In the genomic region with DNA sequence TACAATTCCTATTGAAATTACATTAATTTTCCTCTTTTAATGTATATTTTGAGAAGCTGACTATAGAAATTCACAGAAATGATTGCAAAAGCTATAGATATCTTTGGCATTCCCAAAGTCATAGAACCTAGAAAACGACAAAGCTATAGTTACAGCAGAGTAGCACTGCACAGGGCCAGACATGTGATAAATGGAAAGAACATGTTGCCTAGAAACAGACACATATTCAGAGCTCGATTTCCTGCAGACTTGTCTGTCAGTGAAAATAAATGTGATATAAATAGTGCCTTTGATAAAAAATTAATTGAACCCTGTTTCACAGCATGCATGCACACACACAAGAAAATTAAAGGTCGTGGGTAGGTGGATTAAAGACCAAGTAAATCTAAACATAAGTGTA, we compare ENCODE assay signal across 19 mouse cellular contexts.
DNase-seq lines count a peak whose midpoint lies in the region; ATAC-seq lines count a peak whose summit lies in the region.
"Had no signal": no experiment of that assay in that cellular context is flagged by ENCODE, and none has a peak within 500 bp of the region (broad histone marks: within the 10 kb centered on the region; RNA-seq: fewer than 3 reads in every experiment).

No protein-coding gene starts in this region.

- H3K27me3 ChIP-seq in forebrain, embryonic 14.5 days (replicated peaks; ENCODE audit: control insufficient read depth, insufficient read depth, low read length) = no peaks in the 10 kb centered on the region
- H3K27me3 ChIP-seq in forebrain, embryonic 10.5 days (ENCODE audit: poor library complexity, severe bottlenecking) = no peaks in the 10 kb centered on the region
- H3K27me3 ChIP-seq: liver, embryonic 13.5 days had no signal

- H3K4me2 ChIP-seq in forebrain, embryonic 14.5 days (ENCODE audit: low read length) = no peak overlapping the region
- H3K4me2 ChIP-seq: liver, embryonic 13.5 days had no signal

- no peak; the same call in 1 of the 2 replicates for ATAC-seq in forebrain, embryonic 14.5 days
- ATAC-seq: intestine, postnatal 0 days had no signal

- peak; percentile 25 for DNase-seq in forebrain, embryonic 14.5 days (ENCODE audit: low spot score)
- DNase-seq in forebrain, embryonic 10.5 days (ENCODE audit: extremely low spot score, low spot score) = no peak
- peak; percentile 32 for DNase-seq in layer of hippocampus, adult 9-11 months
- no peak for DNase-seq in layer of hippocampus, postnatal 25 days (ENCODE audit: extremely low spot score in 1 of 2, low spot score in 1 of 2)
- peak; percentile 6 for DNase-seq in right cerebral cortex, adult 18-20 months
- DNase-seq in right cerebral cortex, postnatal 4 days = no peak
- DNase-seq in telencephalon, adult 2 months (ENCODE audit: low read depth, low spot score) = peak; percentile 61
- no peak for DNase-seq in thymus, postnatal 10 days (ENCODE audit: low spot score in 2 of 2)
- DNase-seq: adrenal gland, postnatal 14 days; cerebellum, adult 9-10 months; gastrocnemius, postnatal 10 days; heart, postnatal 4 days; kidney, postnatal 25 days; liver, embryonic 13.5 days; lung, adult 2 months; lung, postnatal 14 days; thymus, adult 2 months had no signal

- 52% methylated on average over 3 of the region's 3 CpGs for WGBS in forebrain, embryonic 14.5 days
- 79% methylated on average over 3 of the region's 3 CpGs for WGBS in forebrain, embryonic 10.5 days

- H3K9ac ChIP-seq in forebrain, embryonic 14.5 days (ENCODE audit: low read length) = no peak overlapping the region
- H3K9ac ChIP-seq: liver, embryonic 13.5 days had no signal

- no peaks in the 10 kb centered on the region for H3K9me3 ChIP-seq in forebrain, embryonic 14.5 days (replicated peaks; ENCODE audit: control insufficient read depth, low read length)
- no peaks in the 10 kb centered on the region for H3K9me3 ChIP-seq in forebrain, embryonic 10.5 days
- H3K9me3 ChIP-seq: heart, embryonic 10.5 days; liver, embryonic 13.5 days had no signal

- H3K4me1 ChIP-seq in forebrain, embryonic 14.5 days (ENCODE audit: control insufficient read depth, insufficient read depth, low read length) = no peaks in the 10 kb centered on the region
- no peaks in the 10 kb centered on the region for H3K4me1 ChIP-seq in forebrain, embryonic 10.5 days
- H3K4me1 ChIP-seq: heart, embryonic 10.5 days; liver, embryonic 13.5 days had no signal

- H3K27ac ChIP-seq in forebrain, embryonic 14.5 days (ENCODE audit: low read depth, low read length) = no peak overlapping the region
- no peak overlapping the region for H3K27ac ChIP-seq in forebrain, embryonic 10.5 days
- H3K27ac ChIP-seq: heart, embryonic 10.5 days; liver, embryonic 13.5 days had no signal

- H3K4me3 ChIP-seq in forebrain, embryonic 14.5 days (ENCODE audit: low read depth, low read length) = no peak overlapping the region
- no peak overlapping the region for H3K4me3 ChIP-seq in forebrain, embryonic 10.5 days
- H3K4me3 ChIP-seq: heart, embryonic 10.5 days; liver, embryonic 13.5 days had no signal

- no peaks in the 10 kb centered on the region for H3K36me3 ChIP-seq in forebrain, embryonic 14.5 days (ENCODE audit: control insufficient read depth, insufficient read depth, low read length)
- H3K36me3 ChIP-seq in forebrain, embryonic 10.5 days (replicated peaks) = no peaks in the 10 kb centered on the region
- H3K36me3 ChIP-seq: heart, embryonic 10.5 days; liver, embryonic 13.5 days had no signal

Comparison
In these comparisons a context has a peak if more than half of its experiments do, and no peak if none do; other contexts are left out.
1. DNase-seq: peak in forebrain, embryonic 14.5 days (single experiment), layer of hippocampus, adult 9-11 months (single experiment), right cerebral cortex, adult 18-20 months (single experiment) and telencephalon, adult 2 months (single experiment); none in forebrain, embryonic 10.5 days (single experiment), layer of hippocampus, postnatal 25 days (0 of 2), right cerebral cortex, postnatal 4 days (single experiment) and thymus, postnatal 10 days (0 of 2).